Mouse (Mus musculus): Measurements from ENCODE around the gene Zdhhc5. TPM values are rescaled to one million over a fixed set of nuclear protein-coding genes. Genes with fewer than 3 reads are reported as not detected.

The Zdhhc5 gene
- polyA plus RNA-seq, 1 experiment from 2014 or later, result 29.7 TPM

GRCm38 (mm10) chr2:84723856-84724255 lies 8.9 kb upstream of the Zdhhc5 start:
- 92% methylated on average over 14 of the region's 14 CpGs for WGBS
- Histone ChIP-seq H3K9ac (ENCODE audit: low read length) (no peak overlapping the region), H3K4me3 (ENCODE audit: low read depth, low read length) (no peak overlapping the region), H3K27ac (replicated peaks) (no peak overlapping the region), H3K4me2 (replicated peaks; ENCODE audit: low read depth) (no peak overlapping the region), H3K9me3 (ENCODE audit: control insufficient read depth, low read length) (no peaks in the 10 kb centered on the region), H3K27me3 (ENCODE audit: control insufficient read depth, insufficient read depth, low read length) (no peaks in the 10 kb centered on the region), H3K36me3 (ENCODE audit: control insufficient read depth, insufficient read depth, low read length) (peaks cover 6% of the 10 kb centered on the region), H3K4me1 (replicated peaks; ENCODE audit: control insufficient read depth, insufficient read depth) (0 out of 2 replicates have a peak, but pooled peaks cover 2% of the 10 kb centered on the region)
- DNase-seq (ENCODE audit: low spot score), result no peak
- ATAC-seq (ENCODE audit: low FRiP score, low TSS enrichment), result no peak
- TF ChIP-seq CTCF (IDR thresholded peaks at IDR 0.05; ENCODE audit: low read depth) (no peak), EP300 (optimal IDR thresholded peaks at IDR 0.05) (no peak)

DNA sequence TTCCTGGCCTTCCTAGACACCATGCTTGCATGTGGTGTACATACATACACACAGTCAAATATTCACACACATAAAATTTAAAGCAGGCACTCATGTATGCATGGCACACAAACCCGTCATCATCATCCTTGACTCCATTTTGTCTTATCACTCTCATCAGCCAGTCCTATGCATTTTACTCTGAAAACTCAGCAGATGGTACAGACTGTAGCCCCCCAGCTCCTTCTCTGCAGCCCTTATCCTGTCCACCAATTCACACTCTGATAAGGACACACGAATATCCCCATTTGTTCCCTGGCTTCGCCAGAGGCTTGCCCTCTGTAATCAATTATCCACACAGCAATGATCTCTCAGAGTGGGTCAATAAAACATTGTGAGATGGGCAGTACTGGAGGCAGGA lies 6.2 kb upstream of the Zdhhc5 start:
- Histone ChIP-seq H3K9ac (ENCODE audit: low read length) (no peak overlapping the region), H3K27me3 (ENCODE audit: control insufficient read depth, insufficient read depth, low read length) (no peaks in the 10 kb centered on the region), H3K27ac (replicated peaks) (no peak overlapping the region), H3K36me3 (ENCODE audit: control insufficient read depth, insufficient read depth, low read length) (peaks cover 6% of the 10 kb centered on the region), H3K4me1 (replicated peaks; ENCODE audit: control insufficient read depth, insufficient read depth) (0 out of 2 replicates have a peak, but pooled peaks cover 1% of the 10 kb centered on the region), H3K4me2 (replicated peaks; ENCODE audit: low read depth) (no peak overlapping the region), H3K9me3 (ENCODE audit: control insufficient read depth, low read length) (no peaks in the 10 kb centered on the region), H3K4me3 (ENCODE audit: low read depth, low read length) (no peak overlapping the region)
- WGBS, result 73% methylated on average over 3 of the region's 3 CpGs
- DNase-seq (ENCODE audit: low spot score) (no peak), ATAC-seq (ENCODE audit: low FRiP score, low TSS enrichment) (no peak)
- TF ChIP-seq CTCF (IDR thresholded peaks at IDR 0.05; ENCODE audit: low read depth) (no peak), EP300 (optimal IDR thresholded peaks at IDR 0.05) (no peak)

GRCm38 (mm10) chr2:84720718-84721117 lies 5.7 kb upstream of the Zdhhc5 start:
- ATAC-seq (ENCODE audit: low FRiP score, low TSS enrichment) (no peak), DNase-seq (ENCODE audit: low spot score) (no peak)
- Histone ChIP-seq H3K9me3 (ENCODE audit: control insufficient read depth, low read length) (no peaks in the 10 kb centered on the region), H3K27ac (replicated peaks) (no peak overlapping the region), H3K4me1 (replicated peaks; ENCODE audit: control insufficient read depth, insufficient read depth) (no peaks in the 10 kb centered on the region), H3K4me2 (replicated peaks; ENCODE audit: low read depth) (no peak overlapping the region), H3K4me3 (ENCODE audit: low read depth, low read length) (no peak overlapping the region), H3K9ac (ENCODE audit: low read length) (no peak overlapping the region), H3K36me3 (ENCODE audit: control insufficient read depth, insufficient read depth, low read length) (peaks cover 6% of the 10 kb centered on the region), H3K27me3 (ENCODE audit: control insufficient read depth, insufficient read depth, low read length) (no peaks in the 10 kb centered on the region)
- TF ChIP-seq EP300 (optimal IDR thresholded peaks at IDR 0.05) (no peak), CTCF (IDR thresholded peaks at IDR 0.05; ENCODE audit: low read depth) (no peak)
- 94% methylated on average over 2 of the region's 2 CpGs for WGBS

- Histone ChIP-seq H3K27ac (replicated peaks) (no peak overlapping the region), H3K4me2 (replicated peaks; ENCODE audit: low read depth) (no peak overlapping the region), H3K4me3 (ENCODE audit: low read depth, low read length) (no peak overlapping the region), H3K27me3 (ENCODE audit: control insufficient read depth, insufficient read depth, low read length) (no peaks in the 10 kb centered on the region), H3K36me3 (ENCODE audit: control insufficient read depth, insufficient read depth, low read length) (no peaks in the 10 kb centered on the region), H3K4me1 (replicated peaks; ENCODE audit: control insufficient read depth, insufficient read depth) (no peaks in the 10 kb centered on the region), H3K9me3 (ENCODE audit: control insufficient read depth, low read length) (no peaks in the 10 kb centered on the region), H3K9ac (ENCODE audit: low read length) (no peak overlapping the region)
- 98% methylated on average over 4 of the region's 4 CpGs for WGBS
- TF ChIP-seq CTCF (IDR thresholded peaks at IDR 0.05; ENCODE audit: low read depth) (no peak), EP300 (optimal IDR thresholded peaks at IDR 0.05) (no peak)
- ATAC-seq (ENCODE audit: low FRiP score, low TSS enrichment) (no peak), DNase-seq (ENCODE audit: low spot score) (no peak)
Observed at GRCm38 (mm10) chr2:84717357-84717756, 2.4 kb upstream of the Zdhhc5 start.

DNA sequence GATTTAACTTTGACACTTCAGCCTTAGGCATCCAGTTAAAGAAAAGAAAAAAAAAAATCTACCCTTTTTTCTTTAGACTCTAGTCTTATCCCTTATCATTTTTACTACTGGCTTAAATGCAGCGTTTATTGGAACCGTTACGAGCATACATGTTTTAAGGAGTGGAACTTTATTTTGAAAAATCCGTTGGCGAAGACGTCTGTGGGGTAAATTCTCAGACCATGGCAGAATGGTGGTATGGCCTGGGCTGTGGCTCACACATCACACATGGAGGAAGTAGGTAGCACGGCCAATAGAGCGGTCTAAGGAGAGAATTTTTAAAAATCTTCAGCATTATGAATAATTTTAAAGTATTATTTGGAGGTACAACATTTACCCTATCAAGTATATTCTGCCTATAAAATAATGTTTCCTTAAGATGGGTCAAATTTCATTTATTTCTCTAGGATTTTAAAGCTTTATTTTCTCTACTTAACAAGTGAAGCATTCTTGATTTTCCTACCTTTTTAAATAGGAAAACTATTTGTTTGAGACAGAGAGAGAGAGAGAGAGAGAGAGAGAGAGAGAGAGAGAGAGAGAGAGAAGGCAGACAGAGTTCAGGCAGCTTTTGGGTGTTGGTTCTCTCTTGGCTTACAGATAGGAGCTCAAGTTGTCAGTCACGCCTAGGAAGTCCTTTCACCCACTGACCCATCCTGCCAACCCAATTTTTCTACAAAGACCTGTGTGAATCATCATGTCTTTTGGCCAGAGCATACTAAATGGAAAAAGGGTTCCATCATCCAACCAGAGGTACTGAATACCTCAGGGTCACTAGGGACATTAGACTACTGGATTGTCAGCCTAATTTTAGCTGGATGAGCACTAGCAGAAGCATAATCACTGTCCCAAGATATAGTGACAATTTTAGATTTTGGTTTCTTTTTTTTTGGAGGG lies 1.7 kb upstream of the Zdhhc5 start:
- Histone ChIP-seq H3K4me1 (replicated peaks; ENCODE audit: control insufficient read depth, insufficient read depth) (no peaks in the 10 kb centered on the region), H3K9ac (ENCODE audit: low read length) (peak overlapping the region; percentile 69), H3K4me3 (ENCODE audit: low read depth, low read length) (peak overlapping the region; percentile 93), H3K9me3 (ENCODE audit: control insufficient read depth, low read length) (no peaks in the 10 kb centered on the region), H3K4me2 (replicated peaks; ENCODE audit: low read depth) (peak overlapping the region; percentile 79), H3K36me3 (ENCODE audit: control insufficient read depth, insufficient read depth, low read length) (no peaks in the 10 kb centered on the region), H3K27me3 (ENCODE audit: control insufficient read depth, insufficient read depth, low read length) (no peaks in the 10 kb centered on the region), H3K27ac (replicated peaks) (peak overlapping the region; percentile 91)
- 17% methylated on average over 9 of the region's 9 CpGs for WGBS
- no peak for TF ChIP-seq CTCF (IDR thresholded peaks at IDR 0.05; ENCODE audit: low read depth)
- no peak for TF ChIP-seq EP300 (optimal IDR thresholded peaks at IDR 0.05)
- ATAC-seq (ENCODE audit: low FRiP score, low TSS enrichment) (no peak), DNase-seq (ENCODE audit: low spot score) (no peak)

All from stomach, postnatal 0 days (tissue).